Mouse (Mus musculus): Measurements from ENCODE around the gene Gm6268. TPM values are rescaled to one million over a fixed set of nuclear protein-coding genes. Genes with fewer than 3 reads are reported as not detected.

Gene Gm6268
- polyA plus RNA-seq (2012; rRNA removed), result not detected in 2 replicates

GRCm38 (mm10) chrX:36400980-36401379 lies at the start of gene Gm6268:
Gene Gm6268, plus strand, starts transcription at chrX:36401280.
- no peak for DNase-seq (ENCODE audit: low spot score)

GRCm38 (mm10) chrX:36352446-36352845 lies 48.6 kb upstream of the Gm6268 start:
- DNase-seq (ENCODE audit: low spot score), result no peak

- DNase-seq (ENCODE audit: low spot score), result no peak
Observed at GRCm38 (mm10) chrX:36385340-36385739, 15.7 kb upstream of the Gm6268 start.

GRCm38 (mm10) chrX:36389971-36390370 lies 11.1 kb upstream of the Gm6268 start:
- no peak for DNase-seq (ENCODE audit: low spot score)

GRCm38 (mm10) chrX:36390503-36390902 lies 10.6 kb upstream of the Gm6268 start:
- DNase-seq (ENCODE audit: low spot score), result no peak

GRCm38 (mm10) chrX:36392672-36393071 lies 8.4 kb upstream of the Gm6268 start:
- DNase-seq (ENCODE audit: low spot score), result no peak

- no peak for DNase-seq (ENCODE audit: low spot score)
Observed at GRCm38 (mm10) chrX:36393279-36393678, 7.8 kb upstream of the Gm6268 start.

- no peak for DNase-seq (ENCODE audit: low spot score)
Observed at GRCm38 (mm10) chrX:36402316-36402715, 1.2 kb downstream of the Gm6268 start.

GRCm38 (mm10) chrX:36419153-36419552 lies 18.1 kb downstream of the Gm6268 start:
- DNase-seq (ENCODE audit: low spot score), result no peak

GRCm38 (mm10) chrX:36434993-36435392 lies 33.9 kb downstream of the Gm6268 start:
- DNase-seq (ENCODE audit: low spot score), result no peak

- DNase-seq (ENCODE audit: low spot score), result no peak
Observed at GRCm38 (mm10) chrX:36437932-36438331, 36.9 kb downstream of the Gm6268 start.

Other genes with a start within 250 kb of the Gm6268 start
- gene Zcchc12, start 205.4 kb upstream of the Gm6268 start, polyA plus RNA-seq (2012; rRNA removed), result 0.25 and 0.34 TPM in 2 replicates
- gene Lonrf3, start 72.9 kb upstream of the Gm6268 start, polyA plus RNA-seq (2012; rRNA removed), result 2.1 and 2.2 TPM in 2 replicates
- gene Gm14569, start 90.5 kb downstream of the Gm6268 start, polyA plus RNA-seq (2012; rRNA removed), result 0.01 TPM in 1 of 2 replicates, not detected in the other
- gene Pgrmc1, start 196.9 kb downstream of the Gm6268 start, polyA plus RNA-seq (2012; rRNA removed), result 241 and 285 TPM in 2 replicates
- gene Akap17b, start 244.1 kb downstream of the Gm6268 start, polyA plus RNA-seq (2012; rRNA removed), result 4.7 and 5.0 TPM in 2 replicates